Mouse (Mus musculus) heart, postnatal 0 days (tissue): Measurements from ENCODE around the gene Peli2. TPM values are rescaled to one million over a fixed set of nuclear protein-coding genes. Genes with fewer than 3 reads are reported as not detected.

Experiments used
- ATAC-seq: fragments of 200-750 bp; cut with Nextera tagmentation; 2 replicates; pipeline ENCODE4 v1.8.0; 2017; ENCODE audit warnings: low read depth, moderate number of reproducible peaks, moderate library complexity; ENCODE audit not compliant: insufficient read depth
- DNase-seq: peaks from one replicate; pipeline ENCODE4 v3.0.0-alpha.2; 2016; ENCODE audit warnings: low spot score
- H3K27ac ChIP-seq: fragments of 300-500 bp; sonication (generic); 2 replicates; pipeline ENCODE4 v1.5.1; 2014; ENCODE audit warnings: low read depth, mild to moderate bottlenecking
- H3K27me3 ChIP-seq: fragments of 300-500 bp; sonication (generic); 2 replicates; pipeline ENCODE4 v1.6.1; 2014; ENCODE audit warnings: low read length, mixed read lengths; ENCODE audit not compliant: control insufficient read depth, insufficient read depth
- H3K36me3 ChIP-seq: fragments of 300-500 bp; sonication (generic); replicated peaks from 2 replicates; pipeline ENCODE4 v1.6.1; 2014; ENCODE audit warnings: low read length, mixed read lengths; ENCODE audit not compliant: control insufficient read depth, insufficient read depth
- H3K4me1 ChIP-seq: fragments of 300-500 bp; sonication (generic); 2 replicates; pipeline ENCODE4 v1.6.1; 2014; ENCODE audit warnings: antibody characterized with exemption; ENCODE audit not compliant: control insufficient read depth, insufficient read depth
- H3K4me2 ChIP-seq: fragments of 300-500 bp; sonication (generic); 2 replicates; pipeline ENCODE4 v1.6.1; 2014; ENCODE audit warnings: low read depth, mild to moderate bottlenecking, low read length, moderate library complexity
- H3K4me3 ChIP-seq: fragments of 300-500 bp; sonication (generic); 2 replicates; pipeline ENCODE4 v1.5.1; 2014; ENCODE audit warnings: low read depth, low read length
- H3K9ac ChIP-seq: fragments of 300-500 bp; sonication (generic); replicated peaks from 2 replicates; pipeline ENCODE4 v1.6.1; 2014; ENCODE audit warnings: low read depth, low read length, mixed read lengths
- H3K9me3 ChIP-seq: fragments of 300-500 bp; sonication (generic); replicated peaks from 2 replicates; pipeline ENCODE4 v1.6.1; 2016; ENCODE audit warnings: low read length; ENCODE audit not compliant: control insufficient read depth
- CTCF ChIP-seq: IDR thresholded peaks from 2 replicates; pipeline ENCODE4 v1.5.1; 2016; ENCODE audit warnings: antibody characterized with exemption, control low read depth, low read depth
- EP300 ChIP-seq: IDR thresholded peaks from 2 replicates; pipeline ENCODE4 v1.6.1; 2016; ENCODE audit warnings: antibody characterized with exemption, low read depth
- WGBS: fragments of 180-500 bp; shearing (Covaris S2); extraction: QIAGEN DNeasy Blood & Tissue Kit; methylation state at CpG from one replicate; pipeline ENCODE4 v1.1.7; 2014; 5-methylcytosine and 5-hydroxymethylcytosine counted together
- polyA plus RNA-seq: library from polyadenylated mRNA; unstranded; fragments of >200 nt; fragmentation: Nextera tagmentation; extraction: Ambion mirVana; gene quantifications from 2 replicates; pipeline ENCODE4 v1.2.1, GENCODE M21; 2015
- total RNA-seq: library from RNA; depleted of rRNA; stranded (reverse); fragments of >200 nt; gene quantifications from 2 replicates; pipeline ENCODE4 v1.2.3, GENCODE M21; 2014; ENCODE audit warnings: low replicate concordance

Peli2 gene
- total and polyA plus RNA-seq, 2 experiments from 2014 or later: 2.1 to 18.2 TPM

- TF ChIP-seq EP300 (no peak), CTCF (no peak)
- Histone ChIP-seq H3K4me2 (no peak overlapping the region), H3K27ac (no peak overlapping the region), H3K9ac (no peak overlapping the region), H3K9me3 (no peaks in the 10 kb centered on the region), H3K4me1 (no peaks in the 10 kb centered on the region), H3K4me3 (no peak overlapping the region), H3K27me3 (peaks cover 20% of the 10 kb centered on the region), H3K36me3 (no peaks in the 10 kb centered on the region)
- 82% methylated on average over 18 of the region's 18 CpGs for WGBS
- ATAC-seq: no peak
- no peak for DNase-seq
These were observed 203.3 kb downstream of the Peli2 start for GRCm38 (mm10) chr14:48323771-48324459.

GRCm38 (mm10) chr14:48324460-48324850 is 203.8 kb downstream of the Peli2 start:
- DNase-seq: no peak
- Histone ChIP-seq H3K4me2 (no peak overlapping the region), H3K9me3 (no peaks in the 10 kb centered on the region), H3K4me1 (no peaks in the 10 kb centered on the region), H3K27ac (no peak overlapping the region), H3K36me3 (no peaks in the 10 kb centered on the region), H3K9ac (no peak overlapping the region), H3K27me3 (peaks cover 16% of the 10 kb centered on the region; the same call in 1 of the 2 replicates), H3K4me3 (no peak overlapping the region)
- no peak for ATAC-seq
- WGBS: 77% methylated on average over 4 of the region's 4 CpGs
- no peak for TF ChIP-seq EP300
- no peak for TF ChIP-seq CTCF

- Histone ChIP-seq H3K27ac (no peak overlapping the region), H3K4me3 (no peak overlapping the region), H3K9ac (no peak overlapping the region), H3K4me1 (peaks cover 15% of the 10 kb centered on the region), H3K36me3 (no peaks in the 10 kb centered on the region), H3K9me3 (no peaks in the 10 kb centered on the region), H3K27me3 (peaks cover 9% of the 10 kb centered on the region; the same call in 1 of the 2 replicates), H3K4me2 (no peak overlapping the region)
- TF ChIP-seq EP300 (no peak), CTCF (peak; percentile 29)
- ATAC-seq (no peak), DNase-seq (no peak)
- 71% methylated on average over 3 of the region's 3 CpGs for WGBS
These were observed 207.1 kb downstream of the Peli2 start for GRCm38 (mm10) chr14:48327746-48328145.

GRCm38 (mm10) chr14:48329716-48330365 is 209.2 kb downstream of the Peli2 start:
- no peak for ATAC-seq
- Histone ChIP-seq H3K27ac (no peak overlapping the region), H3K4me3 (no peak overlapping the region), H3K27me3 (peaks cover 9% of the 10 kb centered on the region; the same call in 1 of the 2 replicates), H3K4me1 (peaks cover 18% of the 10 kb centered on the region), H3K4me2 (no peak overlapping the region), H3K36me3 (no peaks in the 10 kb centered on the region), H3K9ac (no peak overlapping the region), H3K9me3 (no peaks in the 10 kb centered on the region)
- no peak for TF ChIP-seq CTCF
- no peak for TF ChIP-seq EP300
- WGBS: 83% methylated on average over 12 of the region's 12 CpGs
- DNase-seq: no peak
